Mouse (Mus musculus): ENCODE measurements around the gene Gtsf1. TPM values are rescaled to one million over a fixed set of nuclear protein-coding genes. Genes with fewer than 3 reads are reported as not detected.

The Gtsf1 gene
- total and polyA plus RNA-seq, 2 experiments from 2014 or later: not detected

DNA sequence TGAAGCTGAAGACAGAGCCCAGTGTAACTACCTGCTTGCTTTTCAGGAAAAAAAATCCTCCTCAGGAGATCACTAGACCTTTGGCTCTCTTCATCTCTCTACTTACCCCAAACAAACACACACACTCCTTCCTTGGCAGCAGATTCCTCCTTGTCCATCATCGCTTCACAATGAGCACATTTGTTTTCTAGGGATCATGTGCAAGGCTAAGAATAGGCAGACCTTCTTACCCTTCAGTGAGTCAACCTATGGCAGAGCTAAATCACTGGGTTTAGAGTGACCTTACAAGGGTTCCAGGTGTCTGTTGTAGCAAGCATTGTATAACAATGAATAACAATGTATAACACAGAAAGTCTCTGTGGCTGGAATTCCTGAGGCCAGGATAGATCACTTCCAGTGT, 58.5 kb downstream of the Gtsf1 start:
- DNase-seq (ENCODE audit: low spot score) (no peak), ATAC-seq (ENCODE audit: low FRiP score) (no peak)
- H3K36me3 ChIP-seq (ENCODE audit: insufficient read depth, low read length): no peaks in the 10 kb centered on the region
- H3K4me1 ChIP-seq (ENCODE audit: insufficient read depth, low read length): no peaks in the 10 kb centered on the region
- H3K4me3 ChIP-seq (ENCODE audit: low read depth, low read length): no peak overlapping the region
- TF ChIP-seq CTCF (IDR thresholded peaks at IDR 0.05): no peak
- H3K4me2 ChIP-seq (ENCODE audit: low read depth, low read length, poor library complexity, severe bottlenecking): no peak overlapping the region
- H3K27me3 ChIP-seq (ENCODE audit: insufficient read depth, low read length): no peaks in the 10 kb centered on the region; the same call in 1 of the 2 replicates
- 95% methylated on average over 1 of the region's 1 CpGs for WGBS
- H3K27ac ChIP-seq (ENCODE audit: low read depth, low read length): no peak overlapping the region
- no peak overlapping the region for H3K9ac ChIP-seq (replicated peaks; ENCODE audit: low read length, poor library complexity, severe bottlenecking)
- H3K9me3 ChIP-seq (ENCODE audit: low read length): no peaks in the 10 kb centered on the region

DNA sequence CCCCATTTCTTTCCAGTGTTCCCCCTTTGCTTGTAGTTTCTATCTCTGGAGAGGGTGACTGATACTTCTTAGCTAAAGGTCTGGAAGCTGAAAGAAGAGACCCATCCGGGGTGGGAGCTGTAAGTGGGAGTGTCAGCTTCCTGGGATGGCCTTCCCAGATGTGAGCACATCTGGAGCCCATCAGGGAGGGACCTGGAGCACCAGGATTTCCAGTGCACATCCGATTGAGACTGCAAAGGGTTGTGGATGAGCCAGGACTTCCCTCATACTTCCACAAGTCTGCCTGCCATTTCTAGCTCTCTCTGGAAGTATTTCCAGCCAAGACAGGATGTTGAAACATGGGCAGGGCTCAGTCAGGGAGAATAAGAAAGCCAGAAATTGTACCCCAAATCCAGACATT, 59.1 kb downstream of the Gtsf1 start:
- no peak overlapping the region for H3K9ac ChIP-seq (replicated peaks; ENCODE audit: low read length, poor library complexity, severe bottlenecking)
- H3K27ac ChIP-seq (ENCODE audit: low read depth, low read length): no peak overlapping the region
- WGBS: 47% methylated on average over 2 of the region's 2 CpGs
- H3K9me3 ChIP-seq (ENCODE audit: low read length): no peaks in the 10 kb centered on the region
- peaks cover 4% of the 10 kb centered on the region for H3K4me1 ChIP-seq (ENCODE audit: insufficient read depth, low read length)
- H3K27me3 ChIP-seq (ENCODE audit: insufficient read depth, low read length): peaks cover 4% of the 10 kb centered on the region
- DNase-seq (ENCODE audit: low spot score) (no peak), ATAC-seq (ENCODE audit: low FRiP score) (no peak)
- no peaks in the 10 kb centered on the region for H3K36me3 ChIP-seq (ENCODE audit: insufficient read depth, low read length)
- no peak overlapping the region for H3K4me2 ChIP-seq (ENCODE audit: low read depth, low read length, poor library complexity, severe bottlenecking)
- no peak overlapping the region for H3K4me3 ChIP-seq (ENCODE audit: low read depth, low read length)
- TF ChIP-seq CTCF (IDR thresholded peaks at IDR 0.05): no peak

DNA sequence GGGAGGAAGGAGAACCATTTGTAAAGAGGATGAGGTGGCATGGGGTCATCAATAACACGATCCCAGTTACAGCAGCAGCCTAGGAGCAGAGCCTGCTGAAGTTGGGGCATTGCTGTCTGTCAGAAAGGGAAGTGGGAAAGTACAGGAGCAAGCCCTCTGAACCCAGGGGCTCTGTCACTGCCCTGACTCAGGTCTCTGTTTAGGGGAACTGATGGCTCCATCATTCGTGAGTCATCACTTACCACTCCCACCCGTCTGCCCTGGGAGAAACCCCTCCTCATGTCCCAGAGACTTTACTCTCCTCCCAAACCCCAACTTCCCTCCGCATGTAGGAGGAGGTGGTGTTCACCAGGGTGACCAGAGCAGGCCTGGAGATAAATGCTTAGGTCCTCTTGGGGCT, 59.8 kb downstream of the Gtsf1 start:
- H3K27me3 ChIP-seq (ENCODE audit: insufficient read depth, low read length): peaks cover 9% of the 10 kb centered on the region
- TF ChIP-seq CTCF (IDR thresholded peaks at IDR 0.05): no peak
- WGBS: 61% methylated on average over 4 of the region's 4 CpGs
- no peak overlapping the region for H3K4me3 ChIP-seq (ENCODE audit: low read depth, low read length)
- H3K27ac ChIP-seq (ENCODE audit: low read depth, low read length): no peak overlapping the region
- H3K9me3 ChIP-seq (ENCODE audit: low read length): no peaks in the 10 kb centered on the region
- no peak overlapping the region for H3K9ac ChIP-seq (replicated peaks; ENCODE audit: low read length, poor library complexity, severe bottlenecking)
- H3K36me3 ChIP-seq (ENCODE audit: insufficient read depth, low read length): no peaks in the 10 kb centered on the region
- DNase-seq (ENCODE audit: low spot score) (no peak), ATAC-seq (ENCODE audit: low FRiP score) (no peak)
- H3K4me1 ChIP-seq (ENCODE audit: insufficient read depth, low read length): peaks cover 5% of the 10 kb centered on the region
- no peak overlapping the region for H3K4me2 ChIP-seq (ENCODE audit: low read depth, low read length, poor library complexity, severe bottlenecking)

- Histone ChIP-seq H3K27me3 (ENCODE audit: insufficient read depth, low read length) (peaks cover 9% of the 10 kb centered on the region), H3K4me1 (ENCODE audit: insufficient read depth, low read length) (peaks cover 5% of the 10 kb centered on the region), H3K9me3 (ENCODE audit: low read length) (no peaks in the 10 kb centered on the region), H3K4me3 (ENCODE audit: low read depth, low read length) (no peak overlapping the region), H3K27ac (ENCODE audit: low read depth, low read length) (no peak overlapping the region), H3K9ac (replicated peaks; ENCODE audit: low read length, poor library complexity, severe bottlenecking) (no peak overlapping the region), H3K36me3 (ENCODE audit: insufficient read depth, low read length) (no peaks in the 10 kb centered on the region), H3K4me2 (ENCODE audit: low read depth, low read length, poor library complexity, severe bottlenecking) (no peak overlapping the region)
- DNase-seq (ENCODE audit: low spot score) (no peak), ATAC-seq (ENCODE audit: low FRiP score) (no peak)
- no peak for TF ChIP-seq CTCF (IDR thresholded peaks at IDR 0.05)
- WGBS: 79% methylated on average over 1 of the region's 1 CpGs
These were observed 61.1 kb downstream of the Gtsf1 start for GRCm38 (mm10) chr15:103369123-103369522.

DNA sequence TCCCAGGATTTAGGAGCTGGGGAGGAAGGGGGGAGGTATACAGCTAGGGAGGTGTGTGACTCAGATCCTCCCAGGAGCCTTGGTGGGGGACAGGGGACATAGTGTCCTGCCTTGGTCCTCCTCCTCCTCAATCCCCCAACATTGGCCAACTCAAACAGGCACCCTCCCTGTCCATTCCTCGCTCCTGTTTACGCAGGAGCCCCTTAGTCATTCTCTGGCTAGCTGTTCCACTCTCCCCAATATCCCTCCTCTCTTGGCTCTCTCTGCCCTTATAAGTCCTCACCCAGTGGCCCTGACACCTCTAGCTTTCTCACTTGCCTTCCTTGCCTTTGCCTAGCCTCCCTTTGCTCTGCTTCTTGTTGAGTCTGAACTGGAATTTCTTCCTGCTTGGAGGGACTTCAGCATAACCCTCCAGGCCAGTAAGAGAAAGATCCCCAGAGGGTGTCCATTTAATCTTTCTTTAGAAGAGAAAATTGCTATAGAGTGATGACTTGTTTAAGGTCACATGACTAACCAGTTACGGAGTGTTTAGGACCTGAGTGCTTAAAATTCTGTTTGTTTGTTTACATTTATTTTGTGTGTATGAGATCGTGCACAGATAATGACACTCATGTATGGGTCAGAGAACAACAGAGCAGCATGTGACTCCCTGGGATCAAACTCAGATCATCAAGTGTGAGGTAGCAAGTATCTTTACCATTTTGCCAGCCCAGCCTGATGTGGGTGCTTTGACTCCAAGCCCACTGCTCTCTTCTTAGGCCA, 61.9 kb downstream of the Gtsf1 start:
- ATAC-seq (ENCODE audit: low FRiP score) (no peak), DNase-seq (ENCODE audit: low spot score) (no peak)
- Histone ChIP-seq H3K27ac (ENCODE audit: low read depth, low read length) (no peak overlapping the region), H3K9ac (replicated peaks; ENCODE audit: low read length, poor library complexity, severe bottlenecking) (no peak overlapping the region), H3K4me2 (ENCODE audit: low read depth, low read length, poor library complexity, severe bottlenecking) (no peak overlapping the region), H3K36me3 (ENCODE audit: insufficient read depth, low read length) (no peaks in the 10 kb centered on the region), H3K4me1 (ENCODE audit: insufficient read depth, low read length) (peaks cover 5% of the 10 kb centered on the region), H3K4me3 (ENCODE audit: low read depth, low read length) (no peak overlapping the region), H3K9me3 (ENCODE audit: low read length) (no peaks in the 10 kb centered on the region), H3K27me3 (ENCODE audit: insufficient read depth, low read length) (peaks cover 9% of the 10 kb centered on the region)
- no peak for TF ChIP-seq CTCF (IDR thresholded peaks at IDR 0.05)
- 89% methylated on average over 4 of the region's 4 CpGs for WGBS

DNA sequence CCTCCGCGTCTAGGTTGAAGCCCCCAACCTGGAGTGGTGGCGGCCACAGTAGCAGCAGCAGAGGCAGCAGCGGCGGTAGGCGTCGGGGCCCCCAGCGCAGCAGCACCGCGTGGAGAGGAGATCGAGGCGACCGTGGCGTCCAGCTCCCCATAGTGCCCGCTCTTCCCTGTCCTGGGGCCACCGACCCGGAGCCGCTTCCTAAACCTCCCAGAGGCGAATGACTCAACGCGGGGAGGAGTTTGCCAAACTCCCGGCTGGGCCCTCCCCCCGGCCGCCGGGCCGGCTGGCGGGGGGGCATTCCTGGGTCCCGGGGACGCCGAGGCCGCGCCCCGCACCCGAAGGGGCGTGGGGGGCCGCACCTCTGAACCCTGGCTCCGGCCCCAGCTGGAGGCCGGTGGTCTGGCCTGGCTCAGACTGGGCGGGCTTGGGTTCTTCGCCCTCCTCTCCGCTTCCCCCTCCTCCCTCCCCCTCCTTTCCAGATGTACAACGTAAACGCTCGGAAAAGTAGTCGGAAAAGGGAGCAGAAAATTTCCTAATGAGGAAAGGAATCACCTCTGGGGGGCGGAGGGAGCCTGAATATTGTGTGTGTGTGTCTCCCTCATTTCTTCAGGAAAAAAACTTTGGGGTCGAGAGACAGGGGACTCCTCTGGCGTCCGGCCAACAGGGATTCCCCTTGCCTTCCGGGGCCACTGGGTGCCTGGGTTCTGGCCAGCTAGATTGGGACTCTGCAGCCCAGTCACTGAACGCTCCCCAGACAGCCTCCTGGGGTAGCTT, 63.7 kb downstream of the Gtsf1 start, which contains the start of gene Itga5:
Gene Itga5 (minus strand): TSS at position 388 of the 774 bp plus-strand sequence.
- ATAC-seq (ENCODE audit: low FRiP score): 0 out of 2 replicates have a peak, but pooled peaks have one; percentile 32
- Histone ChIP-seq H3K9ac (replicated peaks; ENCODE audit: low read length, poor library complexity, severe bottlenecking) (peak within 1 kb of the TSS; percentile 50), H3K27me3 (ENCODE audit: insufficient read depth, low read length) (peaks cover 9% of the 10 kb centered on the region), H3K4me3 (ENCODE audit: low read depth, low read length) (peak within 1 kb of the TSS; percentile 51), H3K4me1 (ENCODE audit: insufficient read depth, low read length) (peaks cover 5% of the 10 kb centered on the region), H3K9me3 (ENCODE audit: low read length) (no peaks in the 10 kb centered on the region), H3K27ac (ENCODE audit: low read depth, low read length) (no peak within 1 kb of the TSS), H3K4me2 (ENCODE audit: low read depth, low read length, poor library complexity, severe bottlenecking) (peak within 1 kb of the TSS; percentile 94), H3K36me3 (ENCODE audit: insufficient read depth, low read length) (no peaks in the 10 kb centered on the region)
- peak; percentile 17; the same call in 1 of the 2 replicates for TF ChIP-seq CTCF (IDR thresholded peaks at IDR 0.05)
- 2% methylated on average over 35 of the region's 51 CpGs for WGBS
- peak; percentile 13 for DNase-seq (ENCODE audit: low spot score)
